Mouse (Mus musculus) mouse trophoblast stem cell (cell line): ENCODE measurements around the gene Cbl.

ENCODE experiments used
- in situ Hi-C, 2 experiments: fragments of 300-500 bp; cut with MseI, MboI; formaldehyde crosslinking; loops; 2 replicates in 1 of 2; 3 replicates in 1 of 2; pipeline ENCODE4 v1.15.1; 2025

Cbl gene

DNA sequence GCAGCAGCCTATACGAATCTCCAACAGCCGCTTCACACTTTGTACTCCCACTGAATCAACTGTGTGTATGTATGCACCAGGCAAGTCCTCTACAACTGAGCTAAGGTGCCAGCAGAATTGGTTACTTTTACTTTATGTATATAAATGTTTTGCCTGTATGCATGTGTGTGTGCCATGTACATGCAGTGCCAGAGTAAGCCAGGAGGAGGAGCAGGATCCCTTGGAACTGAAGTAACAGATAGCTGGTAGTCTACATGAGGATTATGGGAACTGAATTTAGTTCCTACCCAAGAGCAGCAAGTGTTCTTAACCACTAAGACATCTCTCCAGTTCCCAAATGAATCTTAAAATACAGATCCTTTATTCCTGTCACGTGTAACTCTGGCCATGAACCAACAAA is 51.6 kb downstream of the Cbl start:
- in situ Hi-C loops, result no loop called here

DNA sequence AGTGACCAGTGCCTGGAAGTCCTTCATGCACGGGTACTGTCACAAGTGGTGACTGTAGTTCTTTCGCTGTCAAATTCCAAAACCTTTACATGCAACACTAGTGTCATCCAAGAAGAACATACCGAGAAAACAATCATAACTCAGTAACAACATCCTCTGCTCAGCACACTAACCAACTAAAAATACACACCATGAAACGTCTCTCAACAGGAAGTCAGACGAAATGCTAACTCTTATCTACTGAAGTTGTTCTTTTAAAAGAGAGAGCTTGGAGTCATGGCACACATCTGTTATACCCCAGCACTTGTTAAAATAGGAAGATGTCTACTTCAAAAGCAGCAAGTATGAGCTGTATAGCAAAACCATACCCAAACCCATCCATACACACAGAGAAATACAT is 52.3 kb downstream of the Cbl start:
- in situ Hi-C loops, result no loop called here

DNA sequence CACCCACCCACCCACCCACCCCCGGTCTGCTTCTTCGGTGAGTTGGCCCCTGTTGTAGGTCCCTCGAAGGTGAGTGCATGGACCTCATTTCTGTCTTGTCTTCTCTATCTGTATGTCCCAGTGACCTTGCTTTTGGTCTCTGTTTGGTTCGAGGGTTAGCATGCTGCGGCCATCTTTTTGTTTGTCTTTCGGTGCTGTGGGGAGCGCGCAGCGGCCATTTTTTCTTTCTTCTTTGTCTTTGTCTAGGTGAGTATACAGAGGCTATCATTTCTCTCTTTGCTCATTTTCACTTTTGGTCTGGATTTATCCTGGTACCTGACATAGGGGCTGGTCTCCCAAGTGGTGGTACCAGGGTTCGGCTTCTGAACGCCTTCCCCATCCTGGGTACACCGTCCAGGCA is 55.0 kb downstream of the Cbl start:
- in situ Hi-C loops, result no loop called here

DNA sequence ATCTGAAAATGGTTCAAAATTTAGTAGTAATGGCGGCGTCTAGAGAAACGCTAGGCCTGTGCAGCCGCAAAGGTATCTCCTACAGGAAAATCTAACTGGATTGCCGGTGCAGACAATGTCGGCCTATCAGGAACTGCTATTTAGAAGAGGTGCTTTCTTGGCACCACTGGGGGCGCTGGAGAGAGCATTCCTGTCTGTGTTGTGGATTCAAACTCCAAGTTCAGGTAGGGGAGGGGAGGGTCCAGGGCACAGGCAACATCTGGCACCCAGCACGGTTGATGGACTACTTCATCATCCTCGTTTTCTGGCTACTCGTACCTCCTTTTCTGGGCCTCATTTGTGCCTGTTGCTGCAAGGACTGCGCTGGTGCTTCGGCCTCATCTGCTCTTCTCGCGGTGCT is 55.5 kb downstream of the Cbl start:
- in situ Hi-C loops, result no loop called here

DNA sequence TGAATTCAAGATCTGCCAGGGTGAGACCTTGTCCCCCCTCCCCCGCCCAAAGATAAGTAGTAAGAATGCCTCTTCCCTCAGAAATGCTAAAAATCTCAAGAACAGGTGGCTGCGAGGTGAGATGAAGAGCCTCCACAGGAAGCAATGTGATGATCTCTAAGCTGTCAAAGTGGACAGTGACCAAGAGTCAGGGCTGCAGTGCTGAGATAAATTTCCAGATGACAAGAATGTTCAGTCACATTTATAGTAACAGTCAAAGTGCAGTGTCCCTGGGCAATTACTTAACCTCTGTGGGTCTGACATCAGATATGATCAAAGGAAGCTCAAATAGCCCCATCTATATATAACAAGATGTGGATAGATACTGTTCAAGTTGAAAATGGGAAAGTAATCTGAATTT is 56.4 kb downstream of the Cbl start:
- in situ Hi-C loops, result no loop called here

DNA sequence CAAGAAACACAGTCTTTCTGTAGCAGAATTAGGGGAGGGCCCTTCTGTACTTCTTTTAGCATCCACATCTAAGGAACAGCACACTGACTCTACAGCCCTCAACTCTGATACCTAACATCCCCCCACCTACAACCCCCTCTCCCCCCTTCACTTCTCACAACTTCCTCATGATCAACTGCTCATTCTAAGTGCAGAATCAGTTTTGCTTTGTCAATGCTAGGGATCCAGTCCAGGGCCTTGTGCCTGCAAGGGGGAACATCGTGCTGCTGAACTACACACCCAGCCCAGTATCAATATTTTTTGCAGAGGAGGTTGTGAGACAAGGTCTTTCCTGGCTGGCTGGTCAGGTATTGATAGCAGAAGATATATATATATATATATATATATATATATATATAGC is 57.9 kb downstream of the Cbl start:
- in situ Hi-C loops, result no loop called here

DNA sequence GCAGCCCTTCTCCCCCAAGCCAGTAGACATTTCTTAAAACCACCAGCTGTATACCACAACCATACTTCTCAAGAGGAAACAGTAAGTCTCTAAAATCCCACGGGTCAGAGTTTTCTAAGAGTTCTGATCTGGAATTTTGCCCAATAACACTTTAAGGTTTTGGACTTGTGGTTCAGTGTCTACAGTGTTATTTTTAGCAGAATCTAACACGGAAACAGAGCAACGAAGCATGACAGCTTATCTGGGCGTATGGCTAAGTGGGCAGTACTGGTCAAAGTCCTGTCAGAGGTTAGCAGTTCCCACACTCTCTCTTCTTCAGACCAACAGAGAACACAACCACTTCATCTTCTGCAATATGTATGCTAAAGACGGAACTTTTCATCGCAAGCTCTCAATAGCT is 58.3 kb downstream of the Cbl start:
- in situ Hi-C loops, result no loop called here

DNA sequence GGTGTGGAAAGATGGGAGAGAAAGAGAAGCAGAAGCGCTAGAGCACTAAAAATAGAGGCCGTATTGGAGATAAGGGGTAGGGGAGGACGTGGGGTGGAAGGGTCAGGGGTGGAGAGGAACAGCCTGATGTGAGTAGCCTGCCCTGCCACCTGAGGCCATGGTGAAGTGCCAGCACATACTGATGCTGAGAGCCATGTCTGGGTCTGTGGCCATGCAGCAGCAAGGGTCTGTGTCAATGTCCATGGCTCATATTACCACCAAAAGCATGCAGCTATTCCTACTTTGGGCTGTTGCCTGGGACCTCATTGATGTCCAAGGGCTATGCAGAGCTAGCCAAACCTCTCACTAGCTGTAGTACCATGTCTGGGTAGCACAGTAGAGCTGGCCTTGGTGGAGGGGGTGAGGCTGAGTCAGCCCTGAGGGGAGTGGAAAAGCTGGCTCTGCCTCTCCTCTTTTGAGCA is 63.1 kb downstream of the Cbl start:
- in situ Hi-C loops, result no loop called here

DNA sequence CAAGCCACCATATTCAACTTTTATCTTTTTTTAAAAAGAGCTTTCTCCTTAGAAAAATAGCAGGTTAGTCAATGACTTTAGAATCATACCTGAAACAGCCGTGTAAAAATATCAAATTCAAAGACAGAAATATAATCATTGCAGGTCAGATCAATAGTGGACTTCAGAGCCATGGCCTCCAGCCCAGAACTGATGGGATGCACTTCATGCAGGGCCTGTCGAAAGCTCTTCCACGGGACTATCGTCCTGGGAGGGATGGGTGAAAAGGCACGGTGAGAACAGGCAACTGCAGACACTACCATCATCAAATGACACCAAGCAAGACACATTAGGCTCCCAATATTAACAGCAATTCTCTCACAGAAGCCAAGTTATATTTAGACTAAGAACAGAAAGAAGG is 64.9 kb downstream of the Cbl start:
- in situ Hi-C loops, result no loop called here

DNA sequence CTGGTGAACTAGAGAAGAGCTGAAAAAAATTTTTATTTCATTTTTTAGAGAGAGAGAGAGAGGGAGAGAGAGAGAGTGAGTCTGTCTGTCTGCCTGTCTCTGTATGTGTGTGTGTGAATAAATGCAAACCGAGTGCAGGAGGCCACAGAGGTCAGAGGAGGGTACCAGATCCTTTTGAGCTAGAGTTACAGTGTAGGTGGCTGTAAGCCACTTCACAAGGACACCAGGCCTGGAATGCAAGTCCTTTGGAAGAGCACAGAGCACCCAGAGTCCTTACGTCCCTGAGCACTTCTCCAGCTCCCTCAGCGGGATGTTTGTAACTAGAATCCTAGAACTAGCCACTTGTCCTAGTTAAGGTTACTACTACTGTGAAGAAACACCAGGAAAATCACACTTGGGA is 74.0 kb downstream of the Cbl start:
- in situ Hi-C loops, result no loop called here

DNA sequence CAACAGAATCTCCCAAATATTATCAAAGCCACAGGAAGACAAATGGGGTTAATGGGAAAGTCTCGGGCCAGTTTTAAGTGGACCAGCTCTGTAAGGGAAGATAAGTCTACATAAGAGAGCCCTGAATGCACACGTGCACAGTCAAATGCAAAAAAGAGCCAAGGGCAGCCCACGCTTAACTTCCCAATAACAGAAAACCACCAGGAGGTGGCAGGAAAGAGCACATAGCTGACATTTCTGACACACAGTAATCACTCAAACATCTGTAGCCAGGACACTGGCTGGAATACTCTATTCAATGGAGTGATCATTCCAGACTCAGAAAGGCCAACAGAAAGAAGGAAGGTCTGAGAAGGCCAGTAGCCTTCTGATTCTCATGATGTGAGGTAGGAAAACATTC is 86.6 kb downstream of the Cbl start:
- in situ Hi-C loops, result no loop called here

DNA sequence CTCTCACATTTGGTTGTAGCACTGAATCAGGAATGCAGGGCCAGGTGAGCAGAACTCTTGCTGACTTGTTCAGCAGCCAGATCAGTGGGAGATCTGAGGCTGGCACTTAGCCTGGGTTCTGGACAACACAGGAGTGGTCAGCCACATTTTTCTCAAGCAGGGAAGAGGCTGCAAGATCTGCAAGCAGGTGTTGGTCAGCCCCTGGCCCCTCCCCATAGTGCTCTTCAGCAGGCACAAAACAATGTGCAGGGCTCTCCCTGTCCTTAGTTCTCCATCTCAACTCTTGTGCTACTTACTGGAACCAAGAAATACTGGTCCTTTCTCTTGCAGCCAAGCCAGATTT is 89.2 kb downstream of the Cbl start:
- in situ Hi-C loops, result no loop called here

DNA sequence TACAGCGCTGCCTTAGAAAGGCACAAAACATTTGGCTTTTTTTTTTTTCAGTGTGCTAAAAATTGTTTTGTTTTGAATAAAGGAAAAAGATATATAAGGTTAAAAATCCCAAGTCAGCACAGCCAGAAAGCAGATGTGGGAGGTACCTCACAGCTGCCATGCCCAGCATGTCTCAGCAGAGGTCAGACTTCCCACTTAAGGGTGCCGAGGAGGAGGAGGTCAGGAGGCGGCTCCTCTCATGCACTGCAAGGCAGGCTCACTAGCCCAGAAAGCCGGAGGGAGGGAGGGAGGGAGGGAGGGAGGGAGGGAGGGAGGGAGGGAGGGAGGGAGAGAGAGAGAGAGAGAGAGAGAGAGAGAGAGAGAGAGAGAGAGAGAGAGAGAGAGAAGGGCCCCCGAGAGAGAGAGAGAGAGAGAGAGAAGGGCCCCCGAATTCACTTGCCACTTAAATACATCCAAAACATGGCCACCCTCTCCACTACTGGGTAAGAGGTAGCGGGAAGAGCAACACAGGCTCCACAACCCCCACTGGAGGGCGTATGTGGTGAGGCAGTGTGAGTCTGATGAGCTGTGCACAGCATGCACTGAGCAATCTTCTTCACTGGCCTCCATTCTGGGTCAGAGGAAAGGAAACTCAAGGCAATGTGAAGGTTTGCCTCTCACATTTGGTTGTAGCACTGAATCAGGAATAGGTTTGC is 89.7 kb downstream of the Cbl start:
- in situ Hi-C loops, result no loop called here

DNA sequence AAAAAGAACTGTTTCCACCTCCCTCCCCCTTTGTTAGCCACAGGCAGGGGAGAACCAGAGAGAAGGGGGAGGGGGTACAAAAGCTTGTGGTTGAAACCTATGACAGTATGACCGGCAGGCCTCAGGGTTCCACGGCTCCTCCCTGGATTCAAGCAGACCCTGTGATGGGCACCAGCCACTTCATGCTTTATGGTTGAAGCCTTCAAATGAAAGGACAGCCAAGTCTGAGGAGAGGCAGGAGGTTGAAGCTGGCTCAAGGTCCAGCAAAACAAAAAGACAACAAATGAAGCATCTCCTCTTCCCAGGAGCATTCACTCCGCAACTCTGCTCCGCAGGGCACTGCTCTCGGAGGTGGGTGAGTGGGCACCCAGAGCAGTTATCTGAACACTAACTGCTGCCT is 90.4 kb downstream of the Cbl start:
- in situ Hi-C loops, result no loop called here

DNA sequence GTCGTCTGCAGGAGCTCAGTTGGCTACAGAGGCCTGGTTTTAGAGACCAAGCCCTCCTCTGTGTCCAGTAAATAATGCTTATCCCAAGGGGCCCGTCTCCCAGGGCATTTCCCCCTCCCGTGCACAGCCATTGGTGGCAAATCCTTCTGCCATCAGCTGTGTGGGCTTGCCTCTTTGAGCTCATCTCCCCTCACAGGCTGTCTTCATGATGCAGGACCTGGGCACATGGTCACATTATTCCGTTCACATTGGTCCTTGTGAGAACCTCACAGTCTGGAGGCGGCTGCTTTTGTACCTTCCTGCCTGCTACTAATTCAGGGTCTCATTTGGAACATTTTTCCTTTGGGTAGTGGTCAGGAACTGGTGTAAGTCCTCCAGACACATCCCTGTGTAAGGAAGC is 91.9 kb downstream of the Cbl start:
- in situ Hi-C loops, result no loop called here

DNA sequence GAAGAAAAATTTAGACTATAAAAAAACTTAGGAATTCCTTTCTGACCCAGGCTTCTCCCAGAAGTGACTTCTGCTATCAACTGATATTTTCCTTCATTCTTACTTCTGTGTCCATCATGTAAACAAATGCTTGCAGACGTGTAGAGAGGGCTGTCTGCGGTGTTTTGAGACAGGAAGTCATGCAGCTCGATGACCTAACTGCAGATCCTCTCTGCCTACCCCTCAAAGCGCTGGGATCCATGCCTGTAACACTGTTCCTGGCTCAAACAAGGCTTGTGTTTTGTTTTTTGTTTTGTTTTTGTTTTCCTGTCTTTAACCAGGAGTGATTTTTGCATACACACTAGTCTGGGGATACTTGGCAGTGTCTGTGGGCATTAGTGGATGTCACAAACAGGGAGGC is 96.0 kb downstream of the Cbl start:
- in situ Hi-C loops, result no loop called here

DNA sequence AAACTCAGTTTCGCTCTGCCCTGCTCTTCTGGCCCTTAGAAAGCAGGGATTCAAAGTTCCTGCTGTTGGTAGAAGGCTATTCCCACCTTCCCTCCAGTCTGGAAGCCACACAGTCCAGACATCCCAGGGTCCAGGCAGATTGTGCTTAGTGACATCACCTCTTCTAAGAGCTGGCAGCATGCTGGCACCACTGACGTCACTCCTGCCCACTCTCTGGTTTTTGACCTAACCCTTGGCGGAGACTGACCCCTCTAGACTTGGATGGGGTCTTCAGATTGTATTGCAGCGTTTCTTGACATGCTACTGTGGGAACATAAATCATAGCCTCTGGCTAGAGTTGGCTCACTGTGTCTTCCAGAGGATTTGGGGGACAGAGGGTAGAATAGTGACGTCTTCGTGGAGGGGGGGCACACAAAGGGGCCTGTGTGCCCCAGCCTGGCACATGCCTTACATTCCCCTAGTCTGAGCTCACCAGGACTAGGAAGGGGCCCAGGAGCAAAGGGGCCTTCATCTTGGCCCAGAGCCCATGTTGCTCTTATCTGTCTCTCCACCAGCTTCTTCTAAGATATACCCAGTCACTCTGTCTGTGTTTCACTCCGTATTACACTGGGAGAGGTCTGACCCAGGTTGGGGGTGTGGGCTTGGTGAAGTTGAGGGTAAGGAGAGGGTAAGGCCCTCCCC is 98.0 kb downstream of the Cbl start:
- in situ Hi-C loops, result no loop called here

DNA sequence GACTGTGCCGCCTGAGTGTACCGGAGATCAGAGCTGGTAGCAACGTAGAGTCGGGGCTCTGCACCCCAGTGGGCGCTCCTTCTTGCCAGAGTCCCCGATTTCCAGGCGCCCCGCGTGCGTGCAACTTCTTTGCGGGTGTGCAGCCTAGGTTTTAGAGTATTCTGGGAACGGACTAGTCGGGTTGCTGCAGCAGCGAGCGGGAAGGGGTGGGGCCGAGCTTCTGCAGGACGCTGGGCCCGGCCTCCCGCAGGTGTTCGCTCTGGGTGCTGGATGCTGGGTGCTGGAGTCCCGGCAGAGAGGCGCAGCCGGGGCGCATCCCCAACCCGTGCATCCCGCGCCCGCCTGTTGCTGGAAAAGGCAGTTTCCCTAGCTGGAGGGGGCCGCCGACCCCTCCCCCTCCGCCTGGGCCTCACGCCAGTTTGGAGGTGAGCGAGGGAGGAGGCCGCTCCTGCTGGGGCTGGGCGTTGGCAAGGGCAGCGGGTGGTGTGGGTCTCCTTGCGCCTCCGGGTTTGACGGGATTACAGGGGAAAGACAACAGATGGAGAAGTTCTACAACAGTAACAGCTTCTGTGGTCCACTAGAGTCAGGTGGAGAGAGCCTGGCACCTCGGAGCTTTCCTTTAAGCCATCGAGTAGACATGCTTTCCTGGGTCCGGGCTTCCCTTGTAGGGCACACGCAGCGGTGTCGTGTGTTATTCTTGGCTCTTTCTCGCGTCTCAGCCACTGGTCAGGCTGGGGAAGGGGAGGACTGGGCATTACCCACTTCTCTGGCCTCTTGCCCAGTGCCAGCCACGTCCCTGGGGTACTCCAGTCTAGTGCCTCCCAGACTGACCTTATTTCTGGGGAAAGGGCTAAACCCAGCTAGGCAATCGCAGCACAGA is 98.8 kb downstream of the Cbl start:
- in situ Hi-C loops, result no loop called here

DNA sequence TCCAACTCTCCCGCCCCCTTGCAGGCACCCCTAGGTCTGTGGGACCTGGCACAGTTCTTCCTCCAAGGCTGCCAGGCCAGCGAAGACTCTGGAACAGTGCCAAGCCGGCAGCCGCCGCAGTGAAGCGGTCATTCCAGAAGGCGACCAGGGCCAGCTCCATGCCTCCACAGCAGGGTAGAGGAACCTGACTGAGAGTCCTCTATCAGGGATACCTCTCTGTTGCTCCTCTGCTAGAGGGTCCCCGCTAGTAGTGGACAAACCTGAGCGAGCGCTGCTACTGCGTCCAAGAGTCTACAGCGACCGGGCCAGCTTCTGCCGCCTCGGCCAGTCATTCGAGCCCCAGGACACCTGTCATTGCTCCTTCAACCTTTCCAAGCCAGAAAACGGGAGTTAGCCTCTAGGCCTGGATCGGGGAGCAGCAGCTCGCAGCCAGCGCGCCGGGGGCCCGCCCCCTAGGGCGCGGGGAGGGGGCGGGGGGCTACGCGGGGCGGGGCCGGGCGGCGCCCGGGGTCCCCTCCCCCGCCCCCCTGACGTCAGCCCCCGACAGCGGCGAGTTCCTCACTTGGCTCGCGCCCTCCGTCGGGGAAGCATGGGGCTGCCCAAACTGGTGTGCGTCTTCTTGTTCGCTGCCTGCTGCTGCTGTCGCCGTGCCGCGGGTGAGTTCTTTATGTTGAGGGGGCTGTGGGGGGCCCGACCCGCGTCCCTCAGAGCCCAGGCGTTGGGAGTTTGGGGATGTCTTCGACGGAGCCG is 99.6 kb downstream of the Cbl start, which contains the start of gene Mcam:
Mcam (plus strand) TSS at position 369 of the 750 bp plus-strand sequence.
- in situ Hi-C loops, result no loop called here

DNA sequence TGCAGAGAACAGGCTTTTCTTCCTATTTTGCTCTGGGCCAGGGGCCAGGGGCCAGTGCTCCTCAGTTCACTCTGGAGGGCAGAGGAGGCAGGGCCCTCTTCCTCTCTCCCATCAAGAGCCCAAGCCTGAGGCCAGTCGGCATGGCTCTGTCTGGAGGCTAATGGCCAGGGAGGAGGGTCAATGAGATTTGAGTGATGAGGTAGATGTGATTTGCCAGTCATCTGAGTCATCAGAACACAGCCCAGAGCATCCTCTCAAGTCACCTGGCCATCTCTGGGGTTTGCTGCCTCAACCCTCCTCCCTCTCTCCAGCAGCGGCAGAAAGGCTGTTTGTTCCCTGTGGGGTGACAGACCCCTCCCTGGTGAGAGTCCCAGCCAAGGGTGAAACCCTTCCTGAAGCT is 100.6 kb downstream of the Cbl start:
- in situ Hi-C loops, result no loop called here

DNA sequence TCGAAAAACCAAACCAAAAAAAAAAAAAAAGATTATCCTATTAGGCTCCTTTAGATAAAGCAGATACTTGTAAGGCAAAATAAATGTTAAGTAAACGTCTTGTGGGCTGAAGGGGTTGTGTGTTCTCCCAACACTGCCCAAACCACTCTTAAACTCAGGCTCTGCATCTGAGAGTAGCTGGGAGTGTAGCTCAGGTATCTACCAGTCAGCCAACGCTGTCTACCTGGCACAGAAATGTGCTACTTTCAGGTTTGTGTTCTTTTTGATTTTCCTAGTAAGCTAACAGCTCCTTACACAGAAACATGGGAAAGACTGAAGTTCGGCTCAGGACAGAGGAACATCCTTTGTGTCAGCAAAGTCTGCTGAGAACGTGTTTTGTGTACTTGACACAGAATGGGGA is 101.6 kb downstream of the Cbl start:
- in situ Hi-C loops, result no loop called here

DNA sequence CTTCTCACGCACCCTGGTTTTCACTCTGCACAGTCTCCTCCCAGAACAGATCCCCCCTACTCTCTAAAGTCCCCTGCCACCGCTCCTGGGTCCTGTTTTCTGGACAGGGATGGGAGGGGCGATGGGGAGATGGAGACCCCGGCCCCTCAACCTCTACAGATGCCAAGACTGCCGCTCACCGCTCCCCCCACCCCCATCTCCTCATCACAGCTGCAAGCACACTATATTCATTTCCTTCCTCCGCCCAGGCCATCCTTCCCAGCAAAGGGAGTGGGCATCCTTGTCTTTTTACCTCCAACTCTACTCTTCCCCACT is 102.6 kb downstream of the Cbl start:
- in situ Hi-C loops, result no loop called here
